Mouse (Mus musculus): ENCODE measurements at regions not wholly inside any gene's neighbourhood (a gene's known extent, or its start where the extent isn't known, plus 50 kb on each side); places are given as distances from the start of the nearest gene placed in this dataset.
"Not testable (repeated sequence)": the region's sequence is repeated elsewhere in the genome, so short reads cannot be mapped to it uniquely, and the experiment has no call there.

- WGBS: 82% methylated on average over 1 of the region's 1 CpGs
- H3K4me2 ChIP-seq: no peak overlapping the region
- no peaks in the 10 kb centered on the region for H3K9me3 ChIP-seq (replicated peaks)
- H3K4me3 ChIP-seq: no peak overlapping the region
- H3K27ac ChIP-seq: no peak overlapping the region
- no peak overlapping the region for H3K9ac ChIP-seq
- no peaks in the 10 kb centered on the region for H3K36me3 ChIP-seq
- H3K4me1 ChIP-seq (replicated peaks): no peaks in the 10 kb centered on the region
- ATAC-seq (replicated peaks; ENCODE audit: insufficient number of reproducible peaks, insufficient read depth, low FRiP score, low read depth): no peak
- H3K27me3 ChIP-seq: no peaks in the 10 kb centered on the region
Measured at GRCm38 (mm10) chr13:81013953-81014352, 130.8 kb downstream of the Arrdc3 start.

GRCm38 (mm10) chr13:81020106-81020747 is 137.0 kb downstream of the Arrdc3 start:
- H3K4me3 ChIP-seq: no peak overlapping the region
- ATAC-seq (replicated peaks; ENCODE audit: insufficient number of reproducible peaks, insufficient read depth, low FRiP score, low read depth): no peak
- H3K4me2 ChIP-seq: no peak overlapping the region
- no peaks in the 10 kb centered on the region for H3K9me3 ChIP-seq (replicated peaks)
- no peaks in the 10 kb centered on the region for H3K4me1 ChIP-seq (replicated peaks)
- H3K27ac ChIP-seq: no peak overlapping the region
- no peaks in the 10 kb centered on the region for H3K27me3 ChIP-seq
- no peak overlapping the region for H3K9ac ChIP-seq
- 82% methylated on average over 3 of the region's 3 CpGs for WGBS
- no peaks in the 10 kb centered on the region for H3K36me3 ChIP-seq

GRCm38 (mm10) chr13:81020811-81021210 is 137.6 kb downstream of the Arrdc3 start:
- no peak overlapping the region for H3K4me3 ChIP-seq
- no peak overlapping the region for H3K27ac ChIP-seq
- 85% methylated on average over 2 of the region's 2 CpGs for WGBS
- no peak overlapping the region for H3K9ac ChIP-seq
- no peaks in the 10 kb centered on the region for H3K9me3 ChIP-seq (replicated peaks)
- no peak for ATAC-seq (replicated peaks; ENCODE audit: insufficient number of reproducible peaks, insufficient read depth, low FRiP score, low read depth)
- H3K36me3 ChIP-seq: no peaks in the 10 kb centered on the region
- no peaks in the 10 kb centered on the region for H3K4me1 ChIP-seq (replicated peaks)
- H3K4me2 ChIP-seq: no peak overlapping the region
- no peaks in the 10 kb centered on the region for H3K27me3 ChIP-seq

GRCm38 (mm10) chr13:81022410-81022809 is 139.2 kb downstream of the Arrdc3 start:
- no peak overlapping the region for H3K9ac ChIP-seq
- no peaks in the 10 kb centered on the region for H3K27me3 ChIP-seq
- no peak overlapping the region for H3K4me3 ChIP-seq
- no peak for ATAC-seq (replicated peaks; ENCODE audit: insufficient number of reproducible peaks, insufficient read depth, low FRiP score, low read depth)
- H3K27ac ChIP-seq: no peak overlapping the region
- no peak overlapping the region for H3K4me2 ChIP-seq
- 67% methylated on average over 1 of the region's 1 CpGs for WGBS
- no peaks in the 10 kb centered on the region for H3K9me3 ChIP-seq (replicated peaks)
- H3K4me1 ChIP-seq (replicated peaks): no peaks in the 10 kb centered on the region
- H3K36me3 ChIP-seq: no peaks in the 10 kb centered on the region

GRCm38 (mm10) chr13:81025241-81025760 is 142.1 kb downstream of the Arrdc3 start:
- not testable (repeated sequence) for ATAC-seq (replicated peaks; ENCODE audit: insufficient number of reproducible peaks, insufficient read depth, low FRiP score, low read depth); H3K4me1 ChIP-seq (replicated peaks); H3K27me3 ChIP-seq; H3K36me3 ChIP-seq; H3K9me3 ChIP-seq (replicated peaks); H3K4me3 ChIP-seq; H3K9ac ChIP-seq; H3K27ac ChIP-seq; H3K4me2 ChIP-seq
- 87% methylated on average over 14 of the region's 14 CpGs for WGBS

GRCm38 (mm10) chr13:81037316-81037715 is 154.1 kb downstream of the Arrdc3 start:
- no peaks in the 10 kb centered on the region for H3K9me3 ChIP-seq (replicated peaks)
- no peaks in the 10 kb centered on the region for H3K4me1 ChIP-seq (replicated peaks)
- H3K4me3 ChIP-seq: no peak overlapping the region
- no peak overlapping the region for H3K27ac ChIP-seq
- H3K9ac ChIP-seq: no peak overlapping the region
- 86% methylated on average over 1 of the region's 1 CpGs for WGBS
- H3K4me2 ChIP-seq: no peak overlapping the region
- no peaks in the 10 kb centered on the region for H3K27me3 ChIP-seq
- no peak for ATAC-seq (replicated peaks; ENCODE audit: insufficient number of reproducible peaks, insufficient read depth, low FRiP score, low read depth)
- H3K36me3 ChIP-seq: no peaks in the 10 kb centered on the region

GRCm38 (mm10) chr13:81038736-81039135 is 155.6 kb downstream of the Arrdc3 start:
- Histone ChIP-seq H3K27me3 (no peaks in the 10 kb centered on the region), H3K9ac (no peak overlapping the region), H3K4me1 (replicated peaks) (no peaks in the 10 kb centered on the region), H3K9me3 (replicated peaks) (no peaks in the 10 kb centered on the region), H3K36me3 (no peaks in the 10 kb centered on the region), H3K27ac (no peak overlapping the region), H3K4me2 (no peak overlapping the region), H3K4me3 (no peak overlapping the region)
- ATAC-seq (replicated peaks; ENCODE audit: insufficient number of reproducible peaks, insufficient read depth, low FRiP score, low read depth): no peak
- 83% methylated on average over 4 of the region's 4 CpGs for WGBS

GRCm38 (mm10) chr13:81040494-81040893 is 157.3 kb downstream of the Arrdc3 start:
- Histone ChIP-seq H3K4me2 (no peak overlapping the region), H3K27ac (no peak overlapping the region), H3K9me3 (replicated peaks) (no peaks in the 10 kb centered on the region), H3K4me1 (replicated peaks) (no peaks in the 10 kb centered on the region), H3K27me3 (no peaks in the 10 kb centered on the region), H3K4me3 (no peak overlapping the region), H3K9ac (no peak overlapping the region), H3K36me3 (no peaks in the 10 kb centered on the region)
- ATAC-seq (replicated peaks; ENCODE audit: insufficient number of reproducible peaks, insufficient read depth, low FRiP score, low read depth): no peak

- ATAC-seq (replicated peaks; ENCODE audit: insufficient number of reproducible peaks, insufficient read depth, low FRiP score, low read depth): no peak
- 83% methylated on average over 3 of the region's 3 CpGs for WGBS
- no peaks in the 10 kb centered on the region for H3K36me3 ChIP-seq
- no peak overlapping the region for H3K4me3 ChIP-seq
- H3K27ac ChIP-seq: no peak overlapping the region
- H3K9ac ChIP-seq: no peak overlapping the region
- no peaks in the 10 kb centered on the region for H3K9me3 ChIP-seq (replicated peaks)
- no peaks in the 10 kb centered on the region for H3K27me3 ChIP-seq
- no peak overlapping the region for H3K4me2 ChIP-seq
- H3K4me1 ChIP-seq (replicated peaks): no peaks in the 10 kb centered on the region
Measured at GRCm38 (mm10) chr13:81041646-81042045, 158.5 kb downstream of the Arrdc3 start.

All from heart, embryonic 15.5 days (tissue).